Mouse (Mus musculus): ENCODE results near the gene Desi1.

DNA sequence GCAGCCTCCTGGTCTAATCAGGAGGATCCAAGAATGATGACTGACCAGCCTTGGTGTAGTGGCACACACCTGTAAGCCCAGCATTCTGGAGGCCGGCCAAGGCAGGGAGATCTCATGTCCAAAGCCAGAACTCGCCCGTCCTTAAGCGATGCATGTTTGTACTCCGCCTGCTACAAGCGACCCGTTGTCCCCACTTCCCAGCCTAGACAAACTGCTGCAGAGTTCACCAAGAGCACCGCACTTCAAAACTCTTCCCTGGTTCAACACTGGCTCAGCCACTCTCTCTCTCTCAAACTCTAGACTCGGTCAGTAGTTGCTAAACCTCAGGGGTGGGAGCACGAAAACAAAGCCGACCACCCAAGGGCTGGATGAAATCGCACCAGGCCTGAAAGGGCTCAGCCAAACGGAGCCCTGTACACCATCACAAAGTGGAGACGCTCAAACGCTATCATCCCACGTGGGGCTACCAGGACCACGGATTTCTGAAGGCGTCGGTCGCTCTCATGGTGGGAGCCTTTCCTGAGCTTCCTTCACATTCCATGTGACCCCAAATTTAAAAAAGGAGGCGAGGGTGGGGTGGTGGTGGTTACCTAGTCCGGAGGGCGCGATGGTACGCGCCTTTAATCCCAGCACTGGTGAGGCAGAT, 12.7 kb upstream of the Desi1 start:
- no peak for TF ChIP-seq CTCF (IDR thresholded peaks at IDR 0.05; ENCODE audit: control insufficient read depth, insufficient read depth, low read length)
- TF ChIP-seq POLR2A (IDR thresholded peaks at IDR 0.05; ENCODE audit: borderline replicate concordance, control insufficient read depth, low read depth, low read length), result no peak

Data from bone marrow, adult 2 months (tissue).